Mouse (Mus musculus) frontal cortex, postnatal 36 days (tissue): Measurements from ENCODE around the gene Cops2.

Experiments
- DNase-seq, 2 experiments: peaks; one replicate each; pipeline ENCODE4 v3.0.0; 2022; ENCODE audit warnings: low spot score in 2 of 2

Cops2 gene

DNA sequence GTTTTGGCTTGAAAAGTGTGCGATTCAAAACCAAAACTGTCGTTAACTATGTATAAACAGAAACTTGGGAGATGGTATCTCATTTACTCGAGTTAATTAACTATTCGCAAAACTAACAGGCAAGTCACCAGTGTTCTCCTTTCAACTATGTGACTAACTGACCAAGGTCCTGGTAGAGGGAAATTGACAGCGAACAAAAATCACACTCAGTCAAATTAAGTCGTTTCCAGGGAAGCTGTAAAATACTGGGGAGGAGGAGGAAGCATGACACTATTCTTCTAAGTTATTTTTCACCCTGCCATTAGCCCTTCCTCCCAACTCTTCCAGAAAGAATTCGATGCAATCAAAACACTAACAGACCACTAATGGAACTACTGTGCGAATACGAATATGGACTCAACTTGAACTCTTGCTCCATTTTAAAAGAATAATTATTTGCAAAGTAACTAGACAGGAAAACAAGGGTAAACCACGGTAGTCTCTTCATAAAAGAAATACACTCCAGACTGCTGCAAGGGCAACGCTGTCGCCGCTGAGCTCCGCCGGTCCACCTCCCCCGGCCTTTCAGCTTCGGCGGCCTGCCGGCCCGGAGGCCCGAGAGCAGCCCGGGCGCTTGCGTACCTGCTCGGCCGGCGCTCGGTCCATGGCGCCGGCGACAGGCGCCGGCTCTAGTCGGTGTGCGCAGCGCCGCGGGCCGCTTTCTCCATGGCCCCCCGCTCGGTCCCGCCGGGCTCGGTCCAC is 76.8 kb downstream of the Cops2 start:
- no peak for DNase-seq

DNA sequence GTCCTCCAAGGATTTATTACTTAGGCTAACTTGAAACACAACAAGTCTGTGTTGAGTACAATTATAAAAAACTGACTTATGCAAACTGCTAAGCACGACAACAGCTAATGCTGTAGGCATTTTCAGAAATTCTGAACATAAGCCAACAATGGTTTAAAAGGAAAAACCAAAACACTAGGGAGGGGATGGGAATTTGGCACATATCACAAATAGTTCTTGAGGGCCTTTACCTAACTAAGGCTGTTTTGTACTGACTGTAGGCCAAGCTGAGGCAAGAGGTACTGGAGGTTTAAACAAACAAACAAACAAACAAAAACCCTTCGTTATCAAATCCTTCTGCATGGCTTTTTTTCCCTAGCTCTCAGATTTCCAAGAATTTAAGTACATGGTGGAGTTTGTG is 77.9 kb downstream of the Cops2 start:
- DNase-seq = no peak
